ENCODE assay signal across 8 mouse cellular contexts in the genomic region with DNA sequence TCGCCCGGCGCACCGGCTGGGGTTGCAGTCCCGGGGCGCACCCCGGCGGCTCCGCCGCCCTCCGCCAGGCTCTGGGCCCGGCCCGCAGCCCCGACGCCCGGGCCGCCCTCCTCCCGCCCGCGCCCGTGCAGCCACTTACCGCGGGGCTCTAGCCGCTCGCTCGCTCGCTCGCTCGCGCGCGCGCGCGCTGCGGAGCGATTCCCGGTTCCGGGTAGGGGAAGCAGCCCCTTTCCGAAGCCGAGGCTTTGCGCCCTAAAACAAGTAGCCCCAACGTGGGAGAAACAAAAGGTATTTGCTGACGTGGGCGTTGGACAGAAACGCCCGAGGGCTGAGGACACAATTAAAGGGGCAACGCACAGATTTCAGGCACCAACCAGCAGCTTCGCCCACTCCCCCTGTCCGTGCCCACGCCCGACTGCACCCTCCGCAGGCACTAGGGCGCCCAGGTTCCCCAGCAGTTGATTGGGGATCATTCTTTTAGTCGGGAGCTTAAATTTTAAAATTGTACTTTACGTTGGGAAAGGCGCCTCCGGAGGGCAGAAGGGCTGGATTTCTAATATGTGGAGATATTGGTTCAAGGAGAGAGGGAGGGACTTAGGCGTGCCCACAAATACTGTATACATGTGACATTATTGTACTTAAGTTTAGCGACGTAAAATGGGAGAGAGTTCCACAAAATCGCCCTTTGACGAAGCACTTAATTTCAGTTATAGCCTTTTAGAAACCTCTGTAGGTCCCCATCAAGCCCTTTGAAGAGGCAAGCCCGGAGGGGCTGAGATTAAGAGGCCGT. TPM values are rescaled to one million over a fixed set of nuclear protein-coding genes. Genes with fewer than 3 reads are reported as not detected.
DNase-seq lines count a peak whose midpoint lies in the region; ATAC-seq and TF ChIP-seq lines count a peak whose summit lies in the region.

Gene Zbtb8a, minus strand, starts transcription at position 516 of the 790 bp plus-strand sequence.

- TF ChIP-seq POLR2A in ES-Bruce4 (IDR thresholded peaks at IDR 0.05; ENCODE audit: insufficient read depth, low read length), result no peak
- no peak for TF ChIP-seq POLR2A in bone marrow macrophage, adult 2 months (IDR thresholded peaks at IDR 0.05; ENCODE audit: borderline replicate concordance, low read depth, low read length)
- TF ChIP-seq POLR2A in embryonic fibroblast, embryonic 13.5 days (IDR thresholded peaks at IDR 0.05; ENCODE audit: low read depth, low read length), result no peak

- H3K36me3 ChIP-seq in ES-Bruce4 (ENCODE audit: control insufficient read depth, insufficient read depth, low read length, poor library complexity, severe bottlenecking), result no peaks in the 10 kb centered on the region
- H3K36me3 ChIP-seq in heart, embryonic 15.5 days, result no peaks in the 10 kb centered on the region
- H3K36me3 ChIP-seq in liver, embryonic 16.5 days (ENCODE audit: control insufficient read depth, insufficient read depth), result no peaks in the 10 kb centered on the region
- H3K36me3 ChIP-seq in neural tube, embryonic 11.5 days (ENCODE audit: control insufficient read depth, insufficient read depth, low read length), result no peaks in the 10 kb centered on the region

- peak; percentile 66 for ATAC-seq in heart, embryonic 15.5 days (replicated peaks; ENCODE audit: insufficient number of reproducible peaks, insufficient read depth, low FRiP score, low read depth)
- peak; percentile 71 for ATAC-seq in liver, embryonic 16.5 days (ENCODE audit: low read depth)
- ATAC-seq in neural tube, embryonic 11.5 days (ENCODE audit: insufficient read depth, low FRiP score, low TSS enrichment), result peak; percentile 53

- DNase-seq in kidney, postnatal 25 days, result peak; percentile 47 to 70
- peak; percentile 74 for DNase-seq in neural tube, embryonic 11.5 days (ENCODE audit: low spot score)
- DNase-seq in thymus, postnatal 25 days, result peak; percentile 56

- H3K9ac ChIP-seq in ES-Bruce4 (ENCODE audit: low read depth, poor library complexity, severe bottlenecking), result peak within 1 kb of the TSS; percentile 99
- peak within 1 kb of the TSS; percentile 88 for H3K9ac ChIP-seq in heart, embryonic 15.5 days
- peak within 1 kb of the TSS; percentile 80 for H3K9ac ChIP-seq in liver, embryonic 16.5 days (ENCODE audit: low read depth, low read length)
- peak within 1 kb of the TSS; percentile 87 for H3K9ac ChIP-seq in neural tube, embryonic 11.5 days (ENCODE audit: low read length)

- no peaks in the 10 kb centered on the region for H3K9me3 ChIP-seq in ES-Bruce4 (replicated peaks; ENCODE audit: control insufficient read depth, insufficient read depth, low read length, poor library complexity, severe bottlenecking)
- H3K9me3 ChIP-seq in heart, embryonic 15.5 days (replicated peaks), result no peaks in the 10 kb centered on the region
- H3K9me3 ChIP-seq in liver, embryonic 16.5 days (replicated peaks; ENCODE audit: control insufficient read depth, low read length), result no peaks in the 10 kb centered on the region
- H3K9me3 ChIP-seq in neural tube, embryonic 11.5 days (ENCODE audit: control insufficient read depth, low read length), result no peaks in the 10 kb centered on the region

- H3K4me2 ChIP-seq in heart, embryonic 15.5 days, result peak within 1 kb of the TSS; percentile 82
- H3K4me2 ChIP-seq in liver, embryonic 16.5 days (ENCODE audit: low read depth, low read length), result peak within 1 kb of the TSS; percentile 96
- H3K4me2 ChIP-seq in neural tube, embryonic 11.5 days (ENCODE audit: low read depth), result peak within 1 kb of the TSS; percentile 67

- no peaks in the 10 kb centered on the region for H3K27me3 ChIP-seq in ES-Bruce4 (ENCODE audit: control insufficient read depth, insufficient read depth, low read length, poor library complexity, severe bottlenecking)
- 0 out of 2 replicates have a peak, but pooled peaks cover 4% of the 10 kb centered on the region for H3K27me3 ChIP-seq in heart, embryonic 15.5 days
- peaks cover 6% of the 10 kb centered on the region for H3K27me3 ChIP-seq in liver, embryonic 16.5 days (ENCODE audit: control insufficient read depth, insufficient read depth, low read depth, low read length)
- peaks cover 20% of the 10 kb centered on the region for H3K27me3 ChIP-seq in neural tube, embryonic 11.5 days (ENCODE audit: control insufficient read depth, insufficient read depth, low read length)

- 1% methylated on average over 65 of the region's 65 CpGs for WGBS in heart, embryonic 15.5 days
- 1% methylated on average over 63 of the region's 65 CpGs for WGBS in liver, embryonic 16.5 days (ENCODE audit: insufficient replicate concordance)
- 2% methylated on average over 60 of the region's 65 CpGs for WGBS in neural tube, embryonic 11.5 days

- TF ChIP-seq CTCF in ES-Bruce4 (IDR thresholded peaks at IDR 0.05; ENCODE audit: low read depth, low read length), result no peak
- TF ChIP-seq CTCF in bone marrow macrophage, adult 2 months (IDR thresholded peaks at IDR 0.05; ENCODE audit: low read depth, low read length), result no peak
- TF ChIP-seq CTCF in embryonic fibroblast, embryonic 13.5 days (IDR thresholded peaks at IDR 0.05; ENCODE audit: borderline replicate concordance, insufficient read depth, low read length), result no peak

- H3K4me3 ChIP-seq in ES-Bruce4 (ENCODE audit: low read depth, low read length), result peak within 1 kb of the TSS; percentile 99
- peak within 1 kb of the TSS; percentile 67 for H3K4me3 ChIP-seq in bone marrow macrophage, adult 2 months (ENCODE audit: insufficient read depth, low read length)
- peak within 1 kb of the TSS; percentile 55 for H3K4me3 ChIP-seq in embryonic fibroblast, embryonic 13.5 days (ENCODE audit: insufficient read depth, low read length)
- H3K4me3 ChIP-seq in heart, embryonic 15.5 days, result peak within 1 kb of the TSS; percentile 91
- H3K4me3 ChIP-seq in liver, embryonic 16.5 days (ENCODE audit: low read depth, low read length), result peak within 1 kb of the TSS; percentile 77
- H3K4me3 ChIP-seq in neural tube, embryonic 11.5 days (ENCODE audit: low read depth, low read length), result peak within 1 kb of the TSS; percentile 82

- no peak for TF ChIP-seq EP300 in ES-Bruce4 (IDR thresholded peaks at IDR 0.05; ENCODE audit: insufficient read depth, low read depth, low read length)

- peaks cover 3% of the 10 kb centered on the region for H3K4me1 ChIP-seq in ES-Bruce4 (ENCODE audit: control insufficient read depth, insufficient read depth, low read length)
- H3K4me1 ChIP-seq in bone marrow macrophage, adult 2 months (ENCODE audit: control insufficient read depth, insufficient read depth, low read length), result peaks cover 8% of the 10 kb centered on the region
- no peaks in the 10 kb centered on the region for H3K4me1 ChIP-seq in embryonic fibroblast, embryonic 13.5 days (ENCODE audit: control insufficient read depth, insufficient read depth, low read length)
- H3K4me1 ChIP-seq in heart, embryonic 15.5 days (replicated peaks), result peaks cover 8% of the 10 kb centered on the region; the same call in 1 of the 2 replicates
- peaks cover 17% of the 10 kb centered on the region for H3K4me1 ChIP-seq in liver, embryonic 16.5 days (ENCODE audit: control insufficient read depth, low read depth, low read length)
- H3K4me1 ChIP-seq in neural tube, embryonic 11.5 days (ENCODE audit: control insufficient read depth, insufficient read depth, low read length), result 0 out of 2 replicates have a peak, but pooled peaks cover 2% of the 10 kb centered on the region

- peak within 1 kb of the TSS; percentile 88 for H3K27ac ChIP-seq in ES-Bruce4 (ENCODE audit: insufficient read depth, low read length)
- H3K27ac ChIP-seq in bone marrow macrophage, adult 2 months (ENCODE audit: insufficient read depth, low read depth, low read length), result no peak within 1 kb of the TSS; the same call in 1 of the 2 replicates
- peak within 1 kb of the TSS; percentile 30 for H3K27ac ChIP-seq in embryonic fibroblast, embryonic 13.5 days (ENCODE audit: insufficient read depth, low read length)
- peak within 1 kb of the TSS; percentile 87 for H3K27ac ChIP-seq in heart, embryonic 15.5 days
- H3K27ac ChIP-seq in liver, embryonic 16.5 days (ENCODE audit: low read length), result peak within 1 kb of the TSS; percentile 48
- peak within 1 kb of the TSS; percentile 70; the same call in 1 of the 2 replicates for H3K27ac ChIP-seq in neural tube, embryonic 11.5 days (ENCODE audit: low read depth, low read length)

RNA-seq across cellular contexts. Expression of gene Zbtb8a, which starts in this region (rescaled TPM):
- polyA plus RNA-seq in ES-Bruce4 (2011; ENCODE audit: insufficient read depth, insufficient read length, low read depth, missing spikeins), result 20.7 and 21.1 TPM in 2 replicates
- 3.6 and 4.4 TPM in 2 replicates for polyA plus RNA-seq in bone marrow macrophage, adult 2 months (2012; ENCODE audit: insufficient read depth, insufficient read length, missing spikeins)
- 5.0 and 6.9 TPM in 2 replicates for polyA plus RNA-seq in embryonic fibroblast, embryonic 13.5 days (2011; ENCODE audit: insufficient read length, low read depth, missing spikeins)
- polyA plus RNA-seq in heart, embryonic 15.5 days (2015; fragmentation: Nextera tagmentation; extraction: Ambion mirVana), result 11.0 and 13.1 TPM in 2 replicates
- 2.2 and 2.7 TPM in 2 replicates for polyA plus RNA-seq in liver, embryonic 16.5 days (2015; fragmentation: Nextera tagmentation; extraction: Ambion mirVana)
- 6.7 and 7.4 TPM in 2 replicates for polyA plus RNA-seq in neural tube, embryonic 11.5 days (2014; fragmentation: Nextera tagmentation; extraction: Ambion mirVana)
